Mouse (Mus musculus): ENCODE results near the gene Rasef. TPM values are rescaled to one million over a fixed set of nuclear protein-coding genes. Genes with fewer than 3 reads are reported as not detected.

Rasef gene
- polyA plus RNA-seq (2016; fragmentation: Nextera tagmentation; extraction: Ambion mirVana): 0.44 and 0.65 TPM in 2 replicates

- H3K4me3 ChIP-seq: peak within 1 kb of the TSS; percentile 53
- no peaks in the 10 kb centered on the region for H3K36me3 ChIP-seq
- H3K4me2 ChIP-seq: peak within 1 kb of the TSS; percentile 85
- WGBS: 5% methylated on average over 84 of the region's 87 CpGs
- no peak within 1 kb of the TSS for H3K27ac ChIP-seq (ENCODE audit: poor library complexity, severe bottlenecking)
- H3K27me3 ChIP-seq (replicated peaks): peaks cover 19% of the 10 kb centered on the region; the same call in 1 of the 2 replicates
- no peaks in the 10 kb centered on the region for H3K9me3 ChIP-seq (replicated peaks)
- ATAC-seq (ENCODE audit: insufficient number of reproducible peaks, low FRiP score): peak; percentile 67
- H3K9ac ChIP-seq: peak within 1 kb of the TSS; percentile 48
- 0 out of 2 replicates have a peak, but pooled peaks cover 6% of the 10 kb centered on the region for H3K4me1 ChIP-seq (replicated peaks)
Observed at GRCm38 (mm10) chr4:73790260-73791185, at the start of gene Rasef. Gene Rasef, minus strand, starts transcription at chr4:73790994.

- Histone ChIP-seq H3K27me3 (replicated peaks) (no peaks in the 10 kb centered on the region), H3K4me2 (no peak overlapping the region), H3K4me1 (replicated peaks) (no peaks in the 10 kb centered on the region), H3K9ac (no peak overlapping the region), H3K36me3 (no peaks in the 10 kb centered on the region), H3K9me3 (replicated peaks) (no peaks in the 10 kb centered on the region), H3K4me3 (no peak overlapping the region), H3K27ac (ENCODE audit: poor library complexity, severe bottlenecking) (no peak overlapping the region)
- 77% methylated on average over 3 of the region's 3 CpGs for WGBS
- ATAC-seq (ENCODE audit: insufficient number of reproducible peaks, low FRiP score): no peak
Observed at GRCm38 (mm10) chr4:73826587-73826986, 35.8 kb upstream of the Rasef start.

DNA sequence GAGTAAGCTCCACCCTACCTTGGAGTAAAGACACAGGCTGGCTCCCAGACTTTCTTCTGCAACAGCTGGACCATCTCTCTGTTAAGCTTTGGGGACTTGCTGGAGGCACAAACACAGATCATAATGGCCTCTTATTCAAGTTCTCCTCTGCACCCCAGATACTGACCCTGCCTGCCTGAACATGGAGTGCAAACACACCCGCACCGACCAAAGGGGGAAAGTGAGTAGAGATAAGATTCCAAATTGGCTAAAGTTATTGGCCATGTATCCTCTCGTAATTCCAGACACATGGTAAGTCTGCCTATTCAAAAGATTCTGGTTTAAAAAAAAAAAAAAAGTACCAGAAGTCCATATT, 369 bp upstream of the Rasef start:
- H3K9ac ChIP-seq: peak overlapping the region; percentile 48; the same call in 1 of the 2 replicates
- H3K4me3 ChIP-seq: peak overlapping the region; percentile 53
- H3K36me3 ChIP-seq: no peaks in the 10 kb centered on the region
- no peak for ATAC-seq (ENCODE audit: insufficient number of reproducible peaks, low FRiP score)
- WGBS: 25% methylated on average over 3 of the region's 3 CpGs
- peaks cover 19% of the 10 kb centered on the region; the same call in 1 of the 2 replicates for H3K27me3 ChIP-seq (replicated peaks)
- 0 out of 2 replicates have a peak, but pooled peaks cover 6% of the 10 kb centered on the region for H3K4me1 ChIP-seq (replicated peaks)
- no peak overlapping the region for H3K27ac ChIP-seq (ENCODE audit: poor library complexity, severe bottlenecking)
- peak overlapping the region; percentile 85 for H3K4me2 ChIP-seq
- no peaks in the 10 kb centered on the region for H3K9me3 ChIP-seq (replicated peaks)

DNA sequence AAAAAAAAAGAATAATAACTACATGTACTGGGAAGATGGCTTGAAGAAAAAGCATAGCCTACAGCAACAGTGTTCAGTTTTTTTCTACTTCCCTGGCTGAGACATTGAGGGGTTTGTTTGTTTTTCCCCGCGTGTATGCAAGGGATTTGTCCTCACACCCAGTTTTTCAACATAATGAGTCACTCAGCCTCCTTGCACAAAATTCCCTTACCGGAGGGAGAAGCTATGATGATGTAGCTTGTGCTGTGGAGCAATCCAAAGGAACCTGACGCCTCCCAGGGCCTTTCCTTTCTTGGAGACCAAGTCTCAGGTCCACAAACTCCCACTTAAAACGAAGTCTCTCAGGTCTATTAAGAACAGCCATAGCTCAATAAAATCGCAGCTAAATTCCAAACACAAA, 1.3 kb downstream of the Rasef start:
- no peaks in the 10 kb centered on the region for H3K36me3 ChIP-seq
- ATAC-seq (ENCODE audit: insufficient number of reproducible peaks, low FRiP score): no peak
- no peaks in the 10 kb centered on the region for H3K9me3 ChIP-seq (replicated peaks)
- H3K4me1 ChIP-seq (replicated peaks): 0 out of 2 replicates have a peak, but pooled peaks cover 6% of the 10 kb centered on the region
- no peak overlapping the region for H3K4me3 ChIP-seq
- peaks cover 19% of the 10 kb centered on the region; the same call in 1 of the 2 replicates for H3K27me3 ChIP-seq (replicated peaks)
- no peak overlapping the region for H3K9ac ChIP-seq
- H3K27ac ChIP-seq (ENCODE audit: poor library complexity, severe bottlenecking): no peak overlapping the region
- 32% methylated on average over 6 of the region's 6 CpGs for whole genome bisulfite sequencing
- H3K4me2 ChIP-seq: no peak overlapping the region

- no peak overlapping the region for H3K27ac ChIP-seq (ENCODE audit: poor library complexity, severe bottlenecking)
- WGBS: 77% methylated on average over 7 of the region's 7 CpGs
- 0 out of 2 replicates have a peak, but pooled peaks cover 6% of the 10 kb centered on the region for H3K4me1 ChIP-seq (replicated peaks)
- no peak overlapping the region for H3K4me2 ChIP-seq
- peaks cover 19% of the 10 kb centered on the region; the same call in 1 of the 2 replicates for H3K27me3 ChIP-seq (replicated peaks)
- ATAC-seq (ENCODE audit: insufficient number of reproducible peaks, low FRiP score): no peak
- no peaks in the 10 kb centered on the region for H3K9me3 ChIP-seq (replicated peaks)
- no peak overlapping the region for H3K9ac ChIP-seq
- no peak overlapping the region for H3K4me3 ChIP-seq
- no peaks in the 10 kb centered on the region for H3K36me3 ChIP-seq
Observed at GRCm38 (mm10) chr4:73788076-73788730, 2.6 kb downstream of the Rasef start.

DNA sequence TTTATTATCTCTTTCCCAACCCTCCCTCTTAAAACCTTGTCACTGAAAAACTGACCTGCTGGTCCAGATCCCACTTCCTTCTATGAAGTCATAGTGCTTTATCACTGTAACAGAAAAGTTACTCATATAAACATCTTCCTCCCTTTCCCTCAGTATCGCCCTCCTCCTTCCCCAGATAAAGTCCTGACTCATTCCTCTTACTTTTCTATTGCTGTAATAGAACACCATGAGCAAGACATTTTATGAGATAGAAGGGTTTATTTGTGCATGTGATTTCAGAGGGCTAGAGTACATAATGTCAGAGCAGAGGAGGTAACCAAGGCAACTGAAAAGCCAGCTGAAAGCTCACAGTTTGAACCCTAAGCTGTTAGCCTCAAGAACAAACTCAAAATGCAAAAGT, 6.6 kb downstream of the Rasef start:
- H3K9me3 ChIP-seq (replicated peaks): no peaks in the 10 kb centered on the region
- H3K9ac ChIP-seq: no peak overlapping the region
- H3K27ac ChIP-seq (ENCODE audit: poor library complexity, severe bottlenecking): no peak overlapping the region
- H3K27me3 ChIP-seq (replicated peaks): 0 out of 2 replicates have a peak, but pooled peaks cover 2% of the 10 kb centered on the region
- no peak overlapping the region for H3K4me3 ChIP-seq
- no peak for ATAC-seq (ENCODE audit: insufficient number of reproducible peaks, low FRiP score)
- 0 out of 2 replicates have a peak, but pooled peaks cover 2% of the 10 kb centered on the region for H3K4me1 ChIP-seq (replicated peaks)
- WGBS: 43% methylated on average over 1 of the region's 1 CpGs
- no peaks in the 10 kb centered on the region for H3K36me3 ChIP-seq
- H3K4me2 ChIP-seq: no peak overlapping the region

GRCm38 (mm10) chr4:73781061-73781460, 9.7 kb downstream of the Rasef start:
- Histone ChIP-seq H3K9ac (no peak overlapping the region), H3K36me3 (no peaks in the 10 kb centered on the region), H3K27me3 (replicated peaks) (no peaks in the 10 kb centered on the region), H3K4me1 (replicated peaks) (no peaks in the 10 kb centered on the region), H3K9me3 (replicated peaks) (no peaks in the 10 kb centered on the region), H3K4me3 (no peak overlapping the region), H3K27ac (ENCODE audit: poor library complexity, severe bottlenecking) (no peak overlapping the region), H3K4me2 (no peak overlapping the region)
- no peak for ATAC-seq (ENCODE audit: insufficient number of reproducible peaks, low FRiP score)
- 70% methylated on average over 3 of the region's 3 CpGs for WGBS

DNA sequence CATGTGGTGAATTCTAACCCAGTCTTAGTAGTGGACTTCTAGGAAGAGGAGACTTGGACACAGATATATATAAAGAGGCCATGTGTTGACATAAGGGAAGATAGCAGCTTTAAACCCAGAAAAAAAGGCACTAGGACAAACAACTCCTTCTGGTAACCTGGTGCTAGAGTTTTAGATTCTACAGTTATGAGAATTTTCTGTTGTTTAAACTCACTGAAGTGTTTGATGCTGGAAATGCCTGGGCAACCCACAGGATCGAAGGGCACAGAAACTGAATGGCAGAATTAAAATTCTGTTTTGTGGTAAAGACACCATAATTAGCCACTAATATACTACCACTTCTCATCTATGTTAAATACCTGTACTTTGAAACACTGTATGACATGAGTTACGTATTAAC, 15.5 kb downstream of the Rasef start:
- no peak overlapping the region for H3K9ac ChIP-seq

DNA sequence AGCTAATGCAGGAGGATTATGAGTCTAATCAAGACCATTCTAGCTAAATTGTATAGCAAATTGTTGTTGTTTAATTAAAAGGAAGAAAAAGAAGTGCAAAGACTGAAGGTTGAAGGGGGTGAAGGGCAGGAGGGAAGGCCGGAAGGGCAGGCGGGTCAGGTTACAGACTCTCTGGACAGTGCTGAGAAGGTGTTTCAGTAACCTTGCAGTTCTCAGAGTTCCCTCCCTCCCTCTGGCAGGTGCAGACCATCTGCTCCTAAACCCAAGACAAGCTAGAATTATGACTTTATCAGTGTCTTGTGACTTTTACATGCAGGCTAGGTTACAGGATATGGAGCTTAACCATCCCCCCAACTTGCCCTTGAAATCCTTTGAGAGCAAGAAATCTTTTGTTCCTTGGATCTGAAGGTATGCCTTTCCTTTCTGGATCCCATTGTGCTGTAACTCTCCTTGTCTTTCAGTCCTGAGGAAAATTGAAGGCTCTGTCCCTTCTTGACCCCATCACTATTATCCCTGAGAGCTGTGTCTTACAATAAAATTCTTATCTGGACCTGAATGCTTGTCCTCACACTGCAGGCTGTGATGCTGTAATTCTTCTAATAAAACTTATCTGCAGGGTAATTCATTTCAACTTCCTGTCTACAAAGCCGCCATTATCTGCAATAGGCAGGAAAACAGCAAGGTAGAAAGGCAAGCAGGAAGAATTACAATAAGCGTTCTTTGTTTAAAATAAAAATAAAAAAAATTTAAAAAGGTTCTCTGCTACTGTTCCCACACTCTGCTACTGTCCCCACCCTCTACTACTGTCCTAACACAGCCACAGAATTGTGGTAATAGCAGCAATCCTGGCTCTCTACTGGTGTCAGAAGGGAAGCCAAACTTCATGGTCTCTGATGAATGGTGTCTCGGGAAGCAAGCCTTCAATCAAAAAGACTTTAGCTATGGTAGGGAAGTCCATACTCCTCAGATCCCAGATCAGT, 16.7 kb downstream of the Rasef start:
- 53% methylated on average over 5 of the region's 5 CpGs for WGBS
- Histone ChIP-seq H3K4me3 (no peak overlapping the region), H3K9ac (no peak overlapping the region), H3K4me1 (replicated peaks) (0 out of 2 replicates have a peak, but pooled peaks cover 3% of the 10 kb centered on the region), H3K4me2 (no peak overlapping the region), H3K36me3 (no peaks in the 10 kb centered on the region), H3K9me3 (replicated peaks) (no peaks in the 10 kb centered on the region), H3K27ac (ENCODE audit: poor library complexity, severe bottlenecking) (no peak overlapping the region), H3K27me3 (replicated peaks) (no peaks in the 10 kb centered on the region)
- ATAC-seq (ENCODE audit: insufficient number of reproducible peaks, low FRiP score): no peak

More for the DNA sequence above, 15.5 kb downstream of the Rasef start:
- ATAC-seq (ENCODE audit: insufficient number of reproducible peaks, low FRiP score): no peak
- 85% methylated on average over 2 of the region's 2 CpGs for WGBS
- H3K4me1 ChIP-seq (replicated peaks): 0 out of 2 replicates have a peak, but pooled peaks cover 3% of the 10 kb centered on the region
- H3K9me3 ChIP-seq (replicated peaks): no peaks in the 10 kb centered on the region
- no peak overlapping the region for H3K27ac ChIP-seq (ENCODE audit: poor library complexity, severe bottlenecking)
- no peak overlapping the region for H3K4me3 ChIP-seq
- no peak overlapping the region for H3K4me2 ChIP-seq
- no peaks in the 10 kb centered on the region for H3K27me3 ChIP-seq (replicated peaks)
- H3K36me3 ChIP-seq: no peaks in the 10 kb centered on the region

GRCm38 (mm10) chr4:73772028-73772427, 18.8 kb downstream of the Rasef start:
- Histone ChIP-seq H3K27me3 (replicated peaks) (no peaks in the 10 kb centered on the region), H3K36me3 (no peaks in the 10 kb centered on the region), H3K9ac (no peak overlapping the region), H3K4me3 (no peak overlapping the region), H3K4me2 (no peak overlapping the region), H3K4me1 (replicated peaks) (0 out of 2 replicates have a peak, but pooled peaks cover 3% of the 10 kb centered on the region), H3K9me3 (replicated peaks) (no peaks in the 10 kb centered on the region), H3K27ac (ENCODE audit: poor library complexity, severe bottlenecking) (no peak overlapping the region)
- ATAC-seq (ENCODE audit: insufficient number of reproducible peaks, low FRiP score): no peak

All from heart, embryonic 12.5 days (tissue).